Mouse (Mus musculus) cerebellum, adult 2 months (tissue): ENCODE data around the gene Gm27235. TPM values are rescaled to one million over a fixed set of nuclear protein-coding genes. Genes with fewer than 3 reads are reported as not detected.
"Not testable (repeated sequence)": the region's sequence is repeated elsewhere in the genome, so short reads cannot be mapped to it uniquely, and the experiment has no call there.

Source experiments
- DNase-seq, 2 experiments: peaks; one replicate each; pipeline ENCODE4 v3.0.0; 2021
- H3K27ac ChIP-seq: fragments of 200-500 bp; 2 replicates; pipeline ENCODE4 v1.5.1; 2012; ENCODE audit warnings: low read length, control low read depth, inconsistent platforms; ENCODE audit not compliant: insufficient read depth
- H3K27me3 ChIP-seq: fragments of 200-500 bp; 2 replicates; pipeline ENCODE4 v1.6.1; 2012; ENCODE audit warnings: inconsistent platforms, mild to moderate bottlenecking, low read length, moderate library complexity; ENCODE audit not compliant: control insufficient read depth, insufficient read depth
- H3K4me1 ChIP-seq: fragments of 200-500 bp; 2 replicates; pipeline ENCODE4 v1.6.1; 2011; ENCODE audit warnings: low read length; ENCODE audit not compliant: control insufficient read depth, insufficient read depth
- H3K4me3 ChIP-seq: fragments of 200-500 bp; replicated peaks from 2 replicates; pipeline ENCODE3; 2011; ENCODE audit warnings: mild to moderate bottlenecking, low read depth, low read length, control low read depth; ENCODE audit not compliant: insufficient read depth
- CTCF ChIP-seq: fragments of 200-500 bp; IDR thresholded peaks from 2 replicates; pipeline ENCODE4 v1.5.1; 2011; ENCODE audit warnings: low read depth, mild to moderate bottlenecking, control low read depth, low read length, moderate library complexity, borderline replicate concordance; ENCODE audit not compliant: insufficient read depth
- POLR2A ChIP-seq: fragments of 200-500 bp; IDR thresholded peaks from 2 replicates; pipeline ENCODE4 v1.6.1; 2011; ENCODE audit warnings: low read length, control low read depth, borderline replicate concordance; ENCODE audit not compliant: insufficient read depth
- WGBS: fragments of 180-500 bp; shearing (Covaris S2); methylation state at CpG from one replicate; pipeline ENCODE4 v1.1.7; 2018; 5-methylcytosine and 5-hydroxymethylcytosine counted together
- polyA plus RNA-seq: library from polyadenylated mRNA; depleted of rRNA; stranded (reverse); fragments of >200 nt; gene quantifications from 2 replicates; pipeline ENCODE4 v1.2.3, GENCODE M21; 2012; rRNA removed

The Gm27235 gene
- not detected in 2 replicates for polyA plus RNA-seq

GRCm38 (mm10) chr9:35790001-35790400 is at the start of gene Gm27235, which contains the start of gene D730048I06Rik:
Gm27235 (minus strand) TSS chr9:35790101.
D730048I06Rik (minus strand) TSS chr9:35790112.
- WGBS: 88% methylated on average over 3 of the region's 3 CpGs

GRCm38 (mm10) chr9:35817881-35818280 is 28.0 kb upstream of the Gm27235 start:
- H3K4me1 ChIP-seq, H3K4me3 ChIP-seq, H3K27ac ChIP-seq, DNase-seq, H3K27me3 ChIP-seq: not testable (repeated sequence)
- WGBS: 91% methylated on average over 15 of the region's 15 CpGs

More at GRCm38 (mm10) chr9:35790001-35790400, at the start of gene Gm27235, which contains the start of gene D730048I06Rik:
- DNase-seq: no peak
- H3K27me3 ChIP-seq: no peaks in the 10 kb centered on the region; the same call in 1 of the 2 replicates
- TF ChIP-seq POLR2A (no peak), CTCF (no peak)
- H3K4me3 ChIP-seq: no peak within 1 kb of the TSS
- H3K27ac ChIP-seq: no peak within 1 kb of the TSS
- H3K4me1 ChIP-seq: no peaks in the 10 kb centered on the region

GRCm38 (mm10) chr9:35798146-35798545 is 8.2 kb upstream of the Gm27235 start:
- Histone ChIP-seq H3K4me3 (no peak overlapping the region), H3K27me3 (no peaks in the 10 kb centered on the region), H3K4me1 (no peaks in the 10 kb centered on the region), H3K27ac (no peak overlapping the region)
- no peak for DNase-seq
- no peak for TF ChIP-seq POLR2A
- TF ChIP-seq CTCF: no peak

GRCm38 (mm10) chr9:35778009-35778408 is 11.9 kb downstream of the Gm27235 start, which contains the start of gene Gm17727:
Gm17727 (minus strand) TSS chr9:35778109.
- Histone ChIP-seq H3K27me3 (no peaks in the 10 kb centered on the region), H3K27ac (no peak within 1 kb of the TSS), H3K4me3 (no peak within 1 kb of the TSS), H3K4me1 (no peaks in the 10 kb centered on the region)
- 57% methylated on average over 3 of the region's 3 CpGs for WGBS
- TF ChIP-seq POLR2A (no peak), CTCF (no peak)
- no peak for DNase-seq

- TF ChIP-seq POLR2A: no peak
- no peak for TF ChIP-seq CTCF
- H3K4me1 ChIP-seq: no peaks in the 10 kb centered on the region
- H3K27me3 ChIP-seq: no peaks in the 10 kb centered on the region
- H3K4me3 ChIP-seq: no peak overlapping the region
- no peak overlapping the region for H3K27ac ChIP-seq
- no peak for DNase-seq
These were observed 33.1 kb downstream of the Gm27235 start for GRCm38 (mm10) chr9:35756843-35757242.

- no peak for DNase-seq
- TF ChIP-seq POLR2A (no peak), CTCF (no peak)
- Histone ChIP-seq H3K27ac (no peak within 1 kb of the TSS), H3K4me3 (no peak within 1 kb of the TSS), H3K4me1 (no peaks in the 10 kb centered on the region), H3K27me3 (no peaks in the 10 kb centered on the region)
These were observed 49.2 kb downstream of the Gm27235 start, which contains the start of gene Gm17677 for GRCm38 (mm10) chr9:35740749-35741148. Gm17677 (plus strand) TSS chr9:35741049.

Other genes with a start within 250 kb of the Gm27235 start
- 19.2 TPM in 2 replicates for gene Ddx25, start 231.6 kb downstream of the Gm27235 start, polyA plus RNA-seq
- gene Pus3, start 231.5 kb downstream of the Gm27235 start, polyA plus RNA-seq: 13.1 and 13.7 TPM in 2 replicates
- 0.31 and 0.32 TPM in 2 replicates for gene Pate2, start 219.8 kb downstream of the Gm27235 start, polyA plus RNA-seq
- 7.7 and 8.6 TPM in 2 replicates for gene Hyls1, start 219.7 kb downstream of the Gm27235 start, polyA plus RNA-seq
- not detected in 2 replicates for gene Pate4, start 178.2 kb downstream of the Gm27235 start, polyA plus RNA-seq
- not detected in 2 replicates for gene Pate3, start 141.9 kb downstream of the Gm27235 start, polyA plus RNA-seq
- not detected in 2 replicates for gene Pate1, start 102.7 kb downstream of the Gm27235 start, polyA plus RNA-seq
- not detected in 2 replicates for gene Gm17677, start 49.1 kb downstream of the Gm27235 start, polyA plus RNA-seq
- gene Gm17727, start 12.0 kb downstream of the Gm27235 start, polyA plus RNA-seq: not detected in 2 replicates
- not detected in 2 replicates for gene D730048I06Rik, start within 50 bp of the Gm27235 start, polyA plus RNA-seq
- gene 9230110F15Rik, start 54.0 kb upstream of the Gm27235 start, polyA plus RNA-seq: not detected in 2 replicates
- gene 9230113P08Rik, start 118.3 kb upstream of the Gm27235 start, polyA plus RNA-seq: not detected in 2 replicates